Mouse (Mus musculus): ENCODE measurements around the gene Dusp14.

- TF ChIP-seq CTCF (IDR thresholded peaks at IDR 0.05; ENCODE audit: low read depth) (peak; percentile 82), EP300 (IDR thresholded peaks at IDR 0.05; ENCODE audit: low read depth) (no peak)
Measured at GRCm38 (mm10) chr11:84031971-84032370, 37.1 kb downstream of the Dusp14 start.
